Mouse (Mus musculus) stomach, postnatal 0 days (tissue): ENCODE results near the gene Arhgap6.

Experiments used
- CTCF ChIP-seq: IDR thresholded peaks from 2 replicates; pipeline ENCODE4 v1.5.1; 2016; ENCODE audit warnings: antibody characterized with exemption, low read depth, mild to moderate bottlenecking, moderate library complexity
- EP300 ChIP-seq: optimal IDR thresholded peaks from 2 replicates; pipeline ENCODE3; 2016; ENCODE audit warnings: antibody characterized with exemption

GRCm38 (mm10) chrX:168848062-168848461, 53.2 kb downstream of the Arhgap6 start:
- TF ChIP-seq CTCF (no peak), EP300 (no peak)
